Mouse (Mus musculus): ENCODE results near the gene 1500011B03Rik. TPM values are rescaled to one million over a fixed set of nuclear protein-coding genes. Genes with fewer than 3 reads are reported as not detected.
A peak's percentile ranks its signal among the peaks of the same experiment; 100 is the strongest.

Gene 1500011B03Rik
- polyA plus RNA-seq, 1 experiment from 2014 or later, result 111 TPM

DNA sequence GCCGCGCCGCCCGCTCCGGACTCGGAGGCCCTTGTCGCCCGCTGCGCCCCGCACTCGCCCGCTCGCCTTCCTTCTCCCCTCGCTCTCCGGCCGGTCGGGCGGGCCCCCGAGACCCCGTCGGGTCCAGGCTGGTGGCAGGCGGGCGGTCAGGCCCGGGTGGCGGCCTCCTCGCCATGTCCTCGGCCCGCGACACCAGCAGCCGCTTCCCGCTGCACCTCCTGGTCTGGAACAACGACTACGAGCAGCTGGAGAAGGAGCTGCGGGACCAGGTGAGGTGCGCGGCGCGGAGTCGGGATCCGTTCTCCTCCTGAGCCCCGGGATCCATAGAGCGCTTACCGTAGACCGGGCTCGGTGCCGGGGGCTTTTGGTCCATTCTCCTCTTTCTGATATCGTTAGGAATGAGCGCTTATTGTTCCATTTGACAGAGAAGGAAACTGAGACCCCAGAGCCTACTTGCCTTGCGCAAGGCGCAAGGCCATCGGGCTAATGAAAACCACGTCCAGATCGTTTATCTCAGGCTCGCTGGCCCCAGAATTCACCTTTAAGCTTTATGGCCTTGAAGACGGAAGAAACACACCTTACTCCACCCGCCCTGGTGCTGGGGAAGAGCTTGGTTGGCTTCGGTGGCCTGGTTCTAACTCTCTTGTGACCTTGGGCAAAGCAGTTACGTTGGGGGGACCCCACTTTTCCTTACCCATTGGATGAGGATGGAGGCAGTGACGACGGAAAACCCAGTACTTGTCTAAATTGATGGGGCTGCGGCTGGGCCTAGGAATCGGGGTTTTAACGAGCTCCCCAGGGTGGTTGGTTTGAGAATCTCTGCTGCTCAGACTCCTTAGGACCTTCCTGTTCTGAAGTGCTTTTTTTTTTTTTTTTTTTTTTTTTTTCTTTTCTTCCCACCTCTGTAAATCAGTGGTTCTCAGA lies 48.0 kb downstream of the 1500011B03Rik start, which contains the start of gene Git2:
TSS of gene Git2 (minus strand) at position 462 of the 924 bp plus-strand sequence.
- no peak for ATAC-seq (ENCODE audit: low FRiP score, low TSS enrichment)
- Histone ChIP-seq H3K9ac (replicated peaks; ENCODE audit: low read length) (peak within 1 kb of the TSS; percentile 96), H3K27ac (ENCODE audit: low read length) (peak within 1 kb of the TSS; percentile 90), H3K4me1 (ENCODE audit: insufficient read depth, low read length) (peaks cover 31% of the 10 kb centered on the region), H3K27me3 (ENCODE audit: insufficient read depth, low read length) (no peaks in the 10 kb centered on the region), H3K36me3 (ENCODE audit: insufficient read depth, low read length) (no peaks in the 10 kb centered on the region), H3K4me2 (replicated peaks; ENCODE audit: low read depth, low read length) (peak within 1 kb of the TSS; percentile 98), H3K4me3 (ENCODE audit: low read length) (peak within 1 kb of the TSS; percentile 85), H3K9me3 (ENCODE audit: low read length) (no peaks in the 10 kb centered on the region)
- under 1% methylated on average over 46 of the region's 63 CpGs for WGBS

DNA sequence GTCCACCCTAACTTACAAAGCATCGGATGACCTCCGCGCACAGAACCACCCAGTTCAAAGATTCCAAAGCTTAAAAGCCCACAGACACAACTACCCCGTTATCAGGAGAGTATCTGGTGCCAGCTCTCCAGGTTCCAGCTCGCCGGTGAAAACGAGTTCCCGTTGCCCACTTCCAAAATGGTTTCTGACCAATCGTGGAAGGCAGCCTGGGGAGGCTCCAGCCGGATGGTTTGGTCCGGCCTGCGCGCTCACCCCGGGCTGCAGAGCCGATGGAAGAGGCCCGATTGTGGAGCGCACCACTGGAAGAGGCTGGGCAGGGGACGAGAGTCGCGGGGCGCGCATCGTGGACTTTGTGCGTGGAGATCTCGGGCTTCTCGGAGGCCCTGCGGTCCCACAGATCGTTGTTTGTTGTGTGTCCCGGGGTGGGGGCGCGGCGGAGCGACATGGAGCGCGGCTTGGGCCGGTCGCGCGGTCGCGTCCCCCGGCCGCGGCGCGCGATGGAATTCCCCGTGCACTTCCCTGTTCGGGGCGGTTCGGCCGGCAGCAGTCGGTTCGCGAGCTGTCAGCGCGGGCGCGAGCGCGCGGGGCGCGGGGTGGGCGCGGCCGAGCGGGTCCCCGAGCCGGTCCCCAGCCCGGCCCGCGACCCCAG lies 48.7 kb downstream of the 1500011B03Rik start, which contains the start of gene Ankrd13a:
TSS of gene Ankrd13a (plus strand) at position 275 of the 649 bp plus-strand sequence.
- peak within 1 kb of the TSS; percentile 96 for H3K9ac ChIP-seq (replicated peaks; ENCODE audit: low read length)
- H3K27me3 ChIP-seq (ENCODE audit: insufficient read depth, low read length), result no peaks in the 10 kb centered on the region
- peak within 1 kb of the TSS; percentile 90 for H3K27ac ChIP-seq (ENCODE audit: low read length)
- WGBS, result under 1% methylated on average over 64 of the region's 73 CpGs
- peak within 1 kb of the TSS; percentile 85 for H3K4me3 ChIP-seq (ENCODE audit: low read length)
- no peaks in the 10 kb centered on the region for H3K9me3 ChIP-seq (ENCODE audit: low read length)
- peak; percentile 89 for ATAC-seq (ENCODE audit: low FRiP score, low TSS enrichment)
- H3K4me2 ChIP-seq (replicated peaks; ENCODE audit: low read depth, low read length), result peak within 1 kb of the TSS; percentile 98
- no peaks in the 10 kb centered on the region for H3K36me3 ChIP-seq (ENCODE audit: insufficient read depth, low read length)
- H3K4me1 ChIP-seq (ENCODE audit: insufficient read depth, low read length), result peaks cover 25% of the 10 kb centered on the region

- Histone ChIP-seq H3K4me1 (ENCODE audit: insufficient read depth, low read length) (peaks cover 25% of the 10 kb centered on the region), H3K4me2 (replicated peaks; ENCODE audit: low read depth, low read length) (peak overlapping the region; percentile 98), H3K9ac (replicated peaks; ENCODE audit: low read length) (peak overlapping the region; percentile 96), H3K9me3 (ENCODE audit: low read length) (no peaks in the 10 kb centered on the region), H3K27ac (ENCODE audit: low read length) (peak overlapping the region; percentile 90), H3K36me3 (ENCODE audit: insufficient read depth, low read length) (no peaks in the 10 kb centered on the region), H3K4me3 (ENCODE audit: low read length) (peak overlapping the region; percentile 85), H3K27me3 (ENCODE audit: insufficient read depth, low read length) (no peaks in the 10 kb centered on the region)
- ATAC-seq (ENCODE audit: low FRiP score, low TSS enrichment), result no peak
- WGBS, result 2% methylated on average over 11 of the region's 11 CpGs
Measured at GRCm38 (mm10) chr5:114773780-114774179, 49.5 kb downstream of the 1500011B03Rik start.

- no peaks in the 10 kb centered on the region for H3K36me3 ChIP-seq (ENCODE audit: insufficient read depth, low read length)
- peak; percentile 87 for ATAC-seq (ENCODE audit: low FRiP score, low TSS enrichment)
Measured at GRCm38 (mm10) chr5:114773211-114773710, 50.0 kb downstream of the 1500011B03Rik start.

GRCm38 (mm10) chr5:114772456-114773203 lies 50.6 kb downstream of the 1500011B03Rik start:
- Histone ChIP-seq H3K4me1 (ENCODE audit: insufficient read depth, low read length) (peaks cover 25% of the 10 kb centered on the region), H3K27ac (ENCODE audit: low read length) (peak overlapping the region; percentile 74), H3K9me3 (ENCODE audit: low read length) (no peaks in the 10 kb centered on the region), H3K27me3 (ENCODE audit: insufficient read depth, low read length) (no peaks in the 10 kb centered on the region), H3K4me3 (ENCODE audit: low read length) (peak overlapping the region; percentile 85), H3K9ac (replicated peaks; ENCODE audit: low read length) (peak overlapping the region; percentile 96), H3K4me2 (replicated peaks; ENCODE audit: low read depth, low read length) (peak overlapping the region; percentile 98), H3K36me3 (ENCODE audit: insufficient read depth, low read length) (no peaks in the 10 kb centered on the region)
- ATAC-seq (ENCODE audit: low FRiP score, low TSS enrichment), result peak; percentile 73
- WGBS, result under 1% methylated on average over 39 of the region's 57 CpGs

More at GRCm38 (mm10) chr5:114773211-114773710, 50.0 kb downstream of the 1500011B03Rik start:
- Histone ChIP-seq H3K27ac (ENCODE audit: low read length) (peak overlapping the region; percentile 90), H3K9me3 (ENCODE audit: low read length) (no peaks in the 10 kb centered on the region), H3K4me3 (ENCODE audit: low read length) (peak overlapping the region; percentile 85), H3K27me3 (ENCODE audit: insufficient read depth, low read length) (no peaks in the 10 kb centered on the region), H3K4me2 (replicated peaks; ENCODE audit: low read depth, low read length) (peak overlapping the region; percentile 98), H3K4me1 (ENCODE audit: insufficient read depth, low read length) (peaks cover 25% of the 10 kb centered on the region), H3K9ac (replicated peaks; ENCODE audit: low read length) (peak overlapping the region; percentile 96)
- under 1% methylated on average over 37 of the region's 52 CpGs for WGBS

DNA sequence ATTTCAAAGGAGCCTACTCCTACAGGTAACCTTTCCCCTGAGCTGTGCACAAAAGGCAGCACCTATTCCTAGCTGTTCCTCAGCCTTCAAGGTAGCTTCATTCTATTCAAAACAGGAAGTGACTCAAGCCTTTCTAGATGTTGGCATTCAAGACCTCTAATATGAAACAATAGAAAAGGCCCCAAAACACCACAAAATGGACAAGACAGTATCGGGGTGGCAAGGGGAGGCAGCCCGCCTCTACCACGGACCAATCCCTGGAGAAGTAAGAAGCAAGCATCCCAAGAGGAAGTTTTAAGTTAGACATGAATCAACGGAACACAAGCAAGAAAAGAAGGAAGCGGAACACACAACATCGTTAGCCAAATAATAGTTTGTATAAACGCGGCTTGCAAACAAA lies 51.5 kb downstream of the 1500011B03Rik start:
- H3K36me3 ChIP-seq (ENCODE audit: insufficient read depth, low read length), result no peaks in the 10 kb centered on the region
- H3K27me3 ChIP-seq (ENCODE audit: insufficient read depth, low read length), result no peaks in the 10 kb centered on the region
- peaks cover 25% of the 10 kb centered on the region for H3K4me1 ChIP-seq (ENCODE audit: insufficient read depth, low read length)
- peak overlapping the region; percentile 85 for H3K4me3 ChIP-seq (ENCODE audit: low read length)
- peak overlapping the region; percentile 96; the same call in 1 of the 2 replicates for H3K9ac ChIP-seq (replicated peaks; ENCODE audit: low read length)
- 68% methylated on average over 8 of the region's 8 CpGs for WGBS
- H3K9me3 ChIP-seq (ENCODE audit: low read length), result no peaks in the 10 kb centered on the region
- ATAC-seq (ENCODE audit: low FRiP score, low TSS enrichment), result no peak
- H3K4me2 ChIP-seq (replicated peaks; ENCODE audit: low read depth, low read length), result peak overlapping the region; percentile 98
- no peak overlapping the region for H3K27ac ChIP-seq (ENCODE audit: low read length)

DNA sequence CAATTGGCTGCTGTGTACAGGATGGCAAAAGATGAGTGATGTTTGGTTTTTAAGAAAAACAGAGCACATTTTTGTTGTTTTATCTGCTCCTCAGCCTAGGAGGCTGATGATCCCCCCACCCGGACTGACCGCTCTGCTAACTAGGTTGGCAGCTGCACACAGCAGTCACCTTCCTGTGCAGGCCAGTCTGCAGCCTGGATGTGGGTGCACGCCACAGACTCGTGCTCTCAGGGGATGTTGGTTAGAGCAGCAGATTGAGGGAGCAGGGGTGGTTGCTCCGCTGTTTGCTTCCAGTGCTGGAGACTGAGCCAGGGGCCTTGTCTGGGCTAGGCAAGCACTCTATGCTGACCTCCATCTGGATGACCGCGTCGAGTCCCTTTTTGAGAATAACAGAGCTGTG lies 53.5 kb downstream of the 1500011B03Rik start:
- Histone ChIP-seq H3K9me3 (ENCODE audit: low read length) (no peaks in the 10 kb centered on the region), H3K27ac (ENCODE audit: low read length) (no peak overlapping the region), H3K9ac (replicated peaks; ENCODE audit: low read length) (no peak overlapping the region), H3K36me3 (ENCODE audit: insufficient read depth, low read length) (peaks cover 10% of the 10 kb centered on the region; the same call in 1 of the 2 replicates), H3K4me1 (ENCODE audit: insufficient read depth, low read length) (peaks cover 10% of the 10 kb centered on the region), H3K4me2 (replicated peaks; ENCODE audit: low read depth, low read length) (no peak overlapping the region), H3K27me3 (ENCODE audit: insufficient read depth, low read length) (no peaks in the 10 kb centered on the region), H3K4me3 (ENCODE audit: low read length) (no peak overlapping the region)
- no peak for ATAC-seq (ENCODE audit: low FRiP score, low TSS enrichment)
- WGBS, result 87% methylated on average over 8 of the region's 8 CpGs

GRCm38 (mm10) chr5:114767185-114767584 lies 56.1 kb downstream of the 1500011B03Rik start:
- H3K36me3 ChIP-seq (ENCODE audit: insufficient read depth, low read length), result peaks cover 33% of the 10 kb centered on the region
- ATAC-seq (ENCODE audit: low FRiP score, low TSS enrichment), result 0 out of 2 replicates have a peak, but pooled peaks have one; percentile 39
- WGBS, result 90% methylated on average over 7 of the region's 7 CpGs
- H3K4me2 ChIP-seq (replicated peaks; ENCODE audit: low read depth, low read length), result no peak overlapping the region
- H3K9ac ChIP-seq (replicated peaks; ENCODE audit: low read length), result no peak overlapping the region
- no peak overlapping the region for H3K4me3 ChIP-seq (ENCODE audit: low read length)
- H3K4me1 ChIP-seq (ENCODE audit: insufficient read depth, low read length), result peaks cover 7% of the 10 kb centered on the region
- H3K27me3 ChIP-seq (ENCODE audit: insufficient read depth, low read length), result no peaks in the 10 kb centered on the region
- no peak overlapping the region for H3K27ac ChIP-seq (ENCODE audit: low read length)
- no peaks in the 10 kb centered on the region for H3K9me3 ChIP-seq (ENCODE audit: low read length)

DNA sequence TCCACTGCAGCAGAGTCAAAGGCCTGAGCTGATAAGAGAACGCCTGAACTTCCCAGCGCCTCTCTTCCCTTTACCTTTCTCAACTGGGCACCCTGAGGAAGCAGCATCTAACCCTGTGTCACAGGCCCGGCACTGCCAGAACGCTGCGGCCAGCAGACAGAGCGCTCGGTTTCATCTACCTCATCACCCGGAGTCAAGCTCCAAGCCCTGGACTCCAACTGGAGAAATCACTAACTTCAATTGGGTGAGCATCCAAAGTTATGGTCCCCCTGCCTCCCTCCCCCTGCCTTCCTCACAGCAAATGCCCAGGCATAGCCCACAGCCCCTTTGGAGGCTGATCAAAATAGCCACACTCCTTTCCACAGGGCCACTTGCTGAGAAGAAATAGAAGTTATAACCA lies 56.6 kb downstream of the 1500011B03Rik start:
- WGBS, result 83% methylated on average over 8 of the region's 8 CpGs
- Histone ChIP-seq H3K27me3 (ENCODE audit: insufficient read depth, low read length) (no peaks in the 10 kb centered on the region), H3K4me1 (ENCODE audit: insufficient read depth, low read length) (peaks cover 2% of the 10 kb centered on the region), H3K27ac (ENCODE audit: low read length) (no peak overlapping the region), H3K9me3 (ENCODE audit: low read length) (no peaks in the 10 kb centered on the region), H3K36me3 (ENCODE audit: insufficient read depth, low read length) (peaks cover 34% of the 10 kb centered on the region), H3K4me2 (replicated peaks; ENCODE audit: low read depth, low read length) (no peak overlapping the region), H3K4me3 (ENCODE audit: low read length) (no peak overlapping the region), H3K9ac (replicated peaks; ENCODE audit: low read length) (no peak overlapping the region)
- no peak for ATAC-seq (ENCODE audit: low FRiP score, low TSS enrichment)

All from kidney, embryonic 16.5 days (tissue).